Mouse (Mus musculus): Measurements from ENCODE around the gene Rap1gap. TPM values are rescaled to one million over a fixed set of nuclear protein-coding genes. Genes with fewer than 3 reads are reported as not detected.

Gene Rap1gap
- total RNA-seq, 1 experiment from 2014 or later, result 0.47 TPM

GRCm38 (mm10) chr4:137762886-137763285 lies 98.4 kb downstream of the Rap1gap start:
- ATAC-seq (ENCODE audit: extremely low read depth, insufficient number of reproducible peaks, low FRiP score, poor library complexity, severe bottlenecking), result no peak

GRCm38 (mm10) chr4:137763920-137764495 lies 99.5 kb downstream of the Rap1gap start:
- no peak for ATAC-seq (ENCODE audit: extremely low read depth, insufficient number of reproducible peaks, low FRiP score, poor library complexity, severe bottlenecking)

- no peak for ATAC-seq (ENCODE audit: extremely low read depth, insufficient number of reproducible peaks, low FRiP score, poor library complexity, severe bottlenecking)
These were observed 100.1 kb downstream of the Rap1gap start for GRCm38 (mm10) chr4:137764621-137765020.

GRCm38 (mm10) chr4:137765554-137765971 lies 101.0 kb downstream of the Rap1gap start:
- ATAC-seq (ENCODE audit: extremely low read depth, insufficient number of reproducible peaks, low FRiP score, poor library complexity, severe bottlenecking), result no peak

- ATAC-seq (ENCODE audit: extremely low read depth, insufficient number of reproducible peaks, low FRiP score, poor library complexity, severe bottlenecking), result no peak
These were observed 101.8 kb downstream of the Rap1gap start for GRCm38 (mm10) chr4:137766365-137766764.

GRCm38 (mm10) chr4:137768381-137768780 lies 103.9 kb downstream of the Rap1gap start:
- no peak for ATAC-seq (ENCODE audit: extremely low read depth, insufficient number of reproducible peaks, low FRiP score, poor library complexity, severe bottlenecking)

GRCm38 (mm10) chr4:137768831-137769230 lies 104.3 kb downstream of the Rap1gap start:
- no peak for ATAC-seq (ENCODE audit: extremely low read depth, insufficient number of reproducible peaks, low FRiP score, poor library complexity, severe bottlenecking)

- ATAC-seq (ENCODE audit: extremely low read depth, insufficient number of reproducible peaks, low FRiP score, poor library complexity, severe bottlenecking), result no peak
These were observed 105.1 kb downstream of the Rap1gap start for GRCm38 (mm10) chr4:137769635-137770034.

- ATAC-seq (ENCODE audit: extremely low read depth, insufficient number of reproducible peaks, low FRiP score, poor library complexity, severe bottlenecking), result no peak
These were observed 106.5 kb downstream of the Rap1gap start for GRCm38 (mm10) chr4:137770901-137771612.

GRCm38 (mm10) chr4:137771749-137772148 lies 107.2 kb downstream of the Rap1gap start:
- ATAC-seq (ENCODE audit: extremely low read depth, insufficient number of reproducible peaks, low FRiP score, poor library complexity, severe bottlenecking), result no peak

- no peak for ATAC-seq (ENCODE audit: extremely low read depth, insufficient number of reproducible peaks, low FRiP score, poor library complexity, severe bottlenecking)
These were observed 108.0 kb downstream of the Rap1gap start for GRCm38 (mm10) chr4:137772438-137773056.

GRCm38 (mm10) chr4:137773369-137773899 lies 108.9 kb downstream of the Rap1gap start:
- ATAC-seq (ENCODE audit: extremely low read depth, insufficient number of reproducible peaks, low FRiP score, poor library complexity, severe bottlenecking), result no peak

GRCm38 (mm10) chr4:137774013-137774412 lies 109.5 kb downstream of the Rap1gap start:
- ATAC-seq (ENCODE audit: extremely low read depth, insufficient number of reproducible peaks, low FRiP score, poor library complexity, severe bottlenecking), result 0 out of 2 replicates have a peak, but pooled peaks have one; percentile 15

GRCm38 (mm10) chr4:137774505-137774904 lies 110.0 kb downstream of the Rap1gap start:
- no peak for ATAC-seq (ENCODE audit: extremely low read depth, insufficient number of reproducible peaks, low FRiP score, poor library complexity, severe bottlenecking)

- ATAC-seq (ENCODE audit: extremely low read depth, insufficient number of reproducible peaks, low FRiP score, poor library complexity, severe bottlenecking), result no peak
These were observed 113.3 kb downstream of the Rap1gap start for GRCm38 (mm10) chr4:137777866-137778265.

GRCm38 (mm10) chr4:137778397-137779184 lies 114.1 kb downstream of the Rap1gap start:
- ATAC-seq (ENCODE audit: extremely low read depth, insufficient number of reproducible peaks, low FRiP score, poor library complexity, severe bottlenecking), result no peak
